Mouse (Mus musculus): ENCODE data around the gene Serinc2. TPM values are rescaled to one million over a fixed set of nuclear protein-coding genes. Genes with fewer than 3 reads are reported as not detected.

Gene Serinc2
- not detected for polyA plus RNA-seq (2017; shearing (Covaris generic))

DNA sequence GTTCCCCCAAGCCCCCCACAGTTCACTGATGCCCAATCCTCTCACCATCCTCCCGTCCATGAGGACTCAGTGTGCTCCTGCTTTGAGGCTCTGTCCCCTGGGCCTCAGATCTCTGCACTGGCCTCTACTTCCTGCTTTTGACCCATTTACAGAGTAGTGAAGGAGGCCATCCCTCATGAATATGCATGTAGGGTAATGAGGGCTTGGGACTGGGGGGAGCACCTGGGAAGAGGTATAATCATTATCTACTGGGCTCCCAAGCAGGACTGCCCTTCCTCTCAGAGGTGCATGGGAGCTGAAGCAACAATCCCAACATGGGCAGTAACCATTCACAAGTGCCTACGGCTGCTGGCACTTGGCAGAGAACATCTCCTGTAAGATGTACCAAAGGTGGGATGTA, at the start of gene Serinc2:
Gene Serinc2 (minus strand): TSS at position 101 of the 400 bp plus-strand sequence.

GRCm38 (mm10) chr4:130308231-130309081, 29.5 kb upstream of the Serinc2 start, which contains the start of the genes Fabp3 and Gm10570:
Gene Fabp3 (plus strand): TSS chr4:130308595.
Gene Gm10570 (minus strand): TSS chr4:130308674.

GRCm38 (mm10) chr4:130222179-130222578, 56.8 kb downstream of the Serinc2 start, which contains the start of gene Gm853:
Gene Gm853 (minus strand): TSS chr4:130222401.

Other genes starting within 250 kb of the Serinc2 start
- gene Col16a1, start 231.4 kb downstream of the Serinc2 start, polyA plus RNA-seq (2017; shearing (Covaris generic)), result 0.31 TPM
- gene Pef1, start 176.6 kb downstream of the Serinc2 start, polyA plus RNA-seq (2017; shearing (Covaris generic)), result 61.4 TPM
- 0.10 TPM for gene Hcrtr1, start 139.8 kb downstream of the Serinc2 start, polyA plus RNA-seq (2017; shearing (Covaris generic))
- gene Tinagl1, start 104.1 kb downstream of the Serinc2 start, polyA plus RNA-seq (2017; shearing (Covaris generic)), result not detected
- gene Gm853, start 56.8 kb downstream of the Serinc2 start, polyA plus RNA-seq (2017; shearing (Covaris generic)), result not detected
- not detected for gene Fabp3, start 29.4 kb upstream of the Serinc2 start, polyA plus RNA-seq (2017; shearing (Covaris generic))
- not detected for gene Gm10570, start 29.5 kb upstream of the Serinc2 start, polyA plus RNA-seq (2017; shearing (Covaris generic))
- 67.0 TPM for gene Zcchc17, start 80.7 kb upstream of the Serinc2 start, polyA plus RNA-seq (2017; shearing (Covaris generic))
- gene Snrnp40, start 80.9 kb upstream of the Serinc2 start, polyA plus RNA-seq (2017; shearing (Covaris generic)), result 129 TPM

Data from CD4-positive, CD25-positive, alpha-beta regulatory T cell (primary cell).